Mouse (Mus musculus) G1E (cell line): ENCODE results near the gene Utf1. TPM values are rescaled to one million over a fixed set of nuclear protein-coding genes. Genes with fewer than 3 reads are reported as not detected.

Experiments
- ATAC-seq: 2 replicates; pipeline ENCODE4 v1.8.0; 2016; ENCODE audit warnings: mild to moderate bottlenecking; ENCODE audit not compliant: insufficient number of reproducible peaks, poor library complexity, low FRiP score, severe bottlenecking; ENCODE audit errors: extremely low read depth
- DNase-seq: peaks from one replicate; pipeline ENCODE4 v3.0.0; 2012; ENCODE audit warnings: low spot score
- H3K27me3 ChIP-seq: 2 replicates; pipeline ENCODE4 v1.6.1; 2012; ENCODE audit warnings: mild to moderate bottlenecking, low read length, inconsistent platforms; ENCODE audit not compliant: insufficient read depth
- H3K36me3 ChIP-seq: replicated peaks from 2 replicates; pipeline ENCODE3; 2012; ENCODE audit warnings: mild to moderate bottlenecking, inconsistent platforms
- H3K4me1 ChIP-seq: 2 replicates; pipeline ENCODE4 v1.6.1; 2012; ENCODE audit warnings: low read depth, low read length, inconsistent platforms, mixed read lengths; ENCODE audit not compliant: insufficient read depth
- H3K4me3 ChIP-seq: 2 replicates; pipeline ENCODE4 v1.5.1; 2012; ENCODE audit warnings: low read depth, mild to moderate bottlenecking, inconsistent platforms, low read length, moderate library complexity, mixed read lengths
- H3K9me3 ChIP-seq: replicated peaks from 2 replicates; pipeline ENCODE4 v1.6.1; 2012; ENCODE audit warnings: inconsistent platforms
- CTCF ChIP-seq: IDR thresholded peaks from 2 replicates; pipeline ENCODE4 v1.5.1; 2012; ENCODE audit warnings: low read depth, low read length, inconsistent platforms, mixed read lengths
- GATA1 ChIP-seq: IDR thresholded peaks from 2 replicates; pipeline ENCODE4 v1.6.1; 2012; ENCODE audit warnings: borderline replicate concordance, low read length, inconsistent platforms, mixed read lengths
- GATA2 ChIP-seq: IDR thresholded peaks from 2 replicates; pipeline ENCODE4 v1.6.1; 2012; ENCODE audit warnings: low read depth, low read length, inconsistent platforms, borderline replicate concordance
- POLR2AphosphoS5 ChIP-seq: IDR thresholded peaks from 2 replicates; pipeline ENCODE4 v1.6.1; 2012; ENCODE audit warnings: low read depth, low read length, inconsistent platforms; ENCODE audit not compliant: insufficient replicate concordance
- TAL1 ChIP-seq: conservative IDR thresholded peaks from 2 replicates; pipeline ENCODE4 v1.6.1; 2012; ENCODE audit warnings: low read depth, low read length, inconsistent platforms, mixed read lengths
- polyA plus RNA-seq: library from polyadenylated mRNA; stranded (reverse); fragments of >175 nt; gene quantifications from 2 replicates; pipeline ENCODE4 v1.2.3, GENCODE M21; 2012
- total RNA-seq, 2 experiments: library from RNA; stranded (forward) in 1 of 2; stranded (reverse) in 1 of 2; fragments of 200-1000 nt in 1 of 2; fragments of >200 nt in 1 of 2; fragmentation: Nextera tagmentation in 1 of 2; gene quantifications; 2 replicates each; pipeline ENCODE4 v1.2.3; 2014 to 2017

Utf1 gene
- total RNA-seq (2014; fragmentation: Nextera tagmentation) (not detected in 2 replicates), total RNA-seq (2017) (not detected in 2 replicates), polyA plus RNA-seq (not detected in 2 replicates)

- no peak for DNase-seq
- no peaks in the 10 kb centered on the region for H3K36me3 ChIP-seq
- no peaks in the 10 kb centered on the region for H3K4me1 ChIP-seq
- TF ChIP-seq CTCF (no peak), POLR2AphosphoS5 (no peak), GATA2 (no peak), TAL1 (no peak), GATA1 (no peak)
- no peak within 1 kb of the TSS; the same call in 1 of the 2 replicates for H3K4me3 ChIP-seq
- H3K9me3 ChIP-seq: peaks cover 25% of the 10 kb centered on the region
- ATAC-seq: no peak
- peaks cover 6% of the 10 kb centered on the region; the same call in 1 of the 2 replicates for H3K27me3 ChIP-seq
These were observed at the start of gene Utf1 for GRCm38 (mm10) chr7:139943674-139944281. Gene Utf1, plus strand, starts transcription at chr7:139943789.

- Histone ChIP-seq H3K9me3 (peaks cover 28% of the 10 kb centered on the region), H3K27me3 (peaks cover 5% of the 10 kb centered on the region; the same call in 1 of the 2 replicates), H3K4me3 (peak within 1 kb of the TSS; percentile 7; the same call in 1 of the 2 replicates), H3K36me3 (no peaks in the 10 kb centered on the region), H3K4me1 (no peaks in the 10 kb centered on the region)
- TF ChIP-seq TAL1: no peak
- no peak for TF ChIP-seq GATA2
- no peak for TF ChIP-seq GATA1
- no peak for TF ChIP-seq CTCF
- TF ChIP-seq POLR2AphosphoS5: no peak
- DNase-seq (no peak), ATAC-seq (no peak)
These were observed 48.7 kb upstream of the Utf1 start, which contains the start of gene Kndc1 for GRCm38 (mm10) chr7:139894655-139895557. Gene Kndc1, plus strand, starts transcription at chr7:139894696.

- no peak overlapping the region for H3K4me3 ChIP-seq
- H3K4me1 ChIP-seq: no peaks in the 10 kb centered on the region
- H3K27me3 ChIP-seq: peaks cover 7% of the 10 kb centered on the region; the same call in 1 of the 2 replicates
- DNase-seq: no peak
- TF ChIP-seq GATA2 (no peak), POLR2AphosphoS5 (no peak), TAL1 (no peak), CTCF (no peak), GATA1 (no peak)
- no peaks in the 10 kb centered on the region for H3K36me3 ChIP-seq
- no peak for ATAC-seq
- H3K9me3 ChIP-seq: peaks cover 35% of the 10 kb centered on the region
These were observed 47.3 kb upstream of the Utf1 start for GRCm38 (mm10) chr7:139896271-139896670.

GRCm38 (mm10) chr7:139896796-139897195, 46.8 kb upstream of the Utf1 start:
- TF ChIP-seq GATA2 (no peak), CTCF (no peak), TAL1 (no peak), POLR2AphosphoS5 (no peak), GATA1 (no peak)
- H3K36me3 ChIP-seq: no peaks in the 10 kb centered on the region
- peaks cover 7% of the 10 kb centered on the region; the same call in 1 of the 2 replicates for H3K27me3 ChIP-seq
- DNase-seq: no peak
- peaks cover 35% of the 10 kb centered on the region for H3K9me3 ChIP-seq
- H3K4me1 ChIP-seq: no peaks in the 10 kb centered on the region
- H3K4me3 ChIP-seq: no peak overlapping the region
- no peak for ATAC-seq

GRCm38 (mm10) chr7:139898606-139899005, 45.0 kb upstream of the Utf1 start:
- H3K4me1 ChIP-seq: no peaks in the 10 kb centered on the region
- DNase-seq (no peak), ATAC-seq (no peak)
- peaks cover 5% of the 10 kb centered on the region; the same call in 1 of the 2 replicates for H3K27me3 ChIP-seq
- TF ChIP-seq GATA2 (no peak), TAL1 (no peak), POLR2AphosphoS5 (no peak)
- no peaks in the 10 kb centered on the region for H3K36me3 ChIP-seq
- H3K4me3 ChIP-seq: no peak overlapping the region
- H3K9me3 ChIP-seq: peaks cover 28% of the 10 kb centered on the region

- DNase-seq: no peak
- TF ChIP-seq GATA1 (no peak), TAL1 (no peak), GATA2 (no peak), POLR2AphosphoS5 (no peak)
- Histone ChIP-seq H3K27me3 (peaks cover 4% of the 10 kb centered on the region; the same call in 1 of the 2 replicates), H3K36me3 (no peaks in the 10 kb centered on the region), H3K9me3 (peaks cover 21% of the 10 kb centered on the region), H3K4me1 (no peaks in the 10 kb centered on the region), H3K4me3 (no peak overlapping the region)
- ATAC-seq: no peak
These were observed 44.1 kb upstream of the Utf1 start for GRCm38 (mm10) chr7:139899505-139899904.
